ENCODE assay signal across 8 mouse cellular contexts in the genomic region with DNA sequence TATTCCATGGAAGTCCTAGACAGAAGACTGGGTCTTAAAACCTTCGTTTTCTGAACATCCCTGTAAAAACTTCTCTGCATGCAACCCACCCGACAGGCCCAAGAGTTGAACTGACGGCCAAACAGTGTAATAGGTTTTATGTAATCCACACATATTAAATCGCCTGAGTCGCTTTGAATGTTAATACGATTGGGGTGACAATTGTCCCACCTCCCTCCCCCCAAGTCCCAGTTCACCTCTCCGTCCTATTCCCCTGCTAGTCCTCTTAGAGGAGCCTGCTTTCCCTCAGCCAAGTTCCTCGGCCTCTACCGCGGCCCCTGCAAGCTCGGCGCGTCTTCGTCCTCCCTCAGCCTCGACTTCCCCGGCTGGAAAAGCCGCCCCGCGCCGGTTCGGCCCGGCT. TPM values are rescaled to one million over a fixed set of nuclear protein-coding genes. Genes with fewer than 3 reads are reported as not detected.
DNase-seq lines count a peak whose midpoint lies in the region; ATAC-seq lines count a peak whose summit lies in the region.

No protein-coding gene starts in this region.

- H3K4me3 ChIP-seq in kidney, embryonic 14.5 days (ENCODE audit: low read length): peak overlapping the region; percentile 74

- H3K9ac ChIP-seq in kidney, embryonic 14.5 days (ENCODE audit: low read depth, low read length): peak overlapping the region; percentile 94

- H3K4me2 ChIP-seq in kidney, embryonic 14.5 days (replicated peaks; ENCODE audit: low read depth, low read length): peak overlapping the region; percentile 66

- under 1% methylated on average over 22 of the region's 22 CpGs for WGBS in kidney, embryonic 14.5 days

- DNase-seq in kidney, postnatal 36 days: no peak
- peak; percentile 24 for DNase-seq in NIH3T3 (ENCODE audit: low read depth)
- DNase-seq in forelimb bud, embryonic 11.5 days (ENCODE audit: low read depth, low spot score): peak; percentile 12
- DNase-seq in layer of hippocampus, postnatal 36 days: no peak
- DNase-seq in yolk sac, embryonic 10.5 days (ENCODE audit: low spot score): no peak

- H3K27me3 ChIP-seq in kidney, embryonic 14.5 days (ENCODE audit: control insufficient read depth, insufficient read depth, low read length): no peaks in the 10 kb centered on the region

- H3K9me3 ChIP-seq in kidney, embryonic 14.5 days (ENCODE audit: control insufficient read depth, low read length): no peaks in the 10 kb centered on the region

- H3K4me1 ChIP-seq in kidney, embryonic 14.5 days (ENCODE audit: control insufficient read depth, insufficient read depth, low read length): 0 out of 2 replicates have a peak, but pooled peaks cover 4% of the 10 kb centered on the region

- no peak; the same call in 1 of the 2 replicates for ATAC-seq in kidney, embryonic 14.5 days (ENCODE audit: low FRiP score, low TSS enrichment)
- ATAC-seq in megakaryocyte, adult 5-6 weeks (ENCODE audit: poor library complexity, severe bottlenecking): peak; percentile 8
- ATAC-seq in megakaryocyte-erythroid progenitor cell, adult 5-6 weeks (replicated peaks; ENCODE audit: low FRiP score, low TSS enrichment, poor library complexity, severe bottlenecking): no peak

- H3K36me3 ChIP-seq in kidney, embryonic 14.5 days (ENCODE audit: control insufficient read depth, insufficient read depth, low read length): peaks cover 8% of the 10 kb centered on the region

- peak overlapping the region; percentile 96 for H3K27ac ChIP-seq in kidney, embryonic 14.5 days (ENCODE audit: low read depth, low read length)

RNA-seq across cellular contexts. Expression of a gene that starts 1.5 kb away (rescaled TPM):
- 10.6 and 13.3 TPM in 2 replicates for polyA plus RNA-seq in kidney, embryonic 14.5 days (2014; fragmentation: Nextera tagmentation; extraction: Ambion mirVana)
- total RNA-seq in megakaryocyte, adult 5-6 weeks (2015): 2.2 and 2.8 TPM in 2 replicates
- 0.24 and 0.73 TPM in 2 replicates for total RNA-seq in megakaryocyte, adult 5-6 weeks (2017)
- total RNA-seq in megakaryocyte-erythroid progenitor cell, adult 5-6 weeks (2014; fragmentation: Nextera tagmentation): 9.3 and 11.9 TPM in 2 replicates
- 6.2 and 6.7 TPM in 2 replicates for total RNA-seq in megakaryocyte-erythroid progenitor cell, adult 5-6 weeks (2017)
- 1 to 10 TPM; 2.0 to 3.1 TPM for total RNA-seq in layer of hippocampus, postnatal 36 days (2021)

RNA-seq across cellular contexts. Expression of a gene that starts 2.2 kb away (rescaled TPM):
- 57.9 and 85.8 TPM in 2 replicates for polyA plus RNA-seq in kidney, embryonic 14.5 days (2014; fragmentation: Nextera tagmentation; extraction: Ambion mirVana)
- 119 and 132 TPM in 2 replicates for total RNA-seq in megakaryocyte, adult 5-6 weeks (2015)
- 260 and 268 TPM in 2 replicates for total RNA-seq in megakaryocyte, adult 5-6 weeks (2017)
- 180 and 213 TPM in 2 replicates for total RNA-seq in megakaryocyte-erythroid progenitor cell, adult 5-6 weeks (2014; fragmentation: Nextera tagmentation)
- 284 and 335 TPM in 2 replicates for total RNA-seq in megakaryocyte-erythroid progenitor cell, adult 5-6 weeks (2017)
- total RNA-seq in layer of hippocampus, postnatal 36 days (2021): 100 to 1,000 TPM; 191 to 208 TPM

Comparison
In these comparisons a context has a peak if more than half of its experiments do, and no peak if none do; other contexts are left out.
1. DNase-seq: peak in NIH3T3 (single experiment) and forelimb bud, embryonic 11.5 days (single experiment); none in kidney, postnatal 36 days (0 of 2), layer of hippocampus, postnatal 36 days (0 of 2) and yolk sac, embryonic 10.5 days (single experiment).